Mouse (Mus musculus) kidney, postnatal 25 days (tissue): ENCODE results near the gene Atp10a.

ENCODE experiments used
- DNase-seq, 2 experiments: peaks; one replicate each; pipeline ENCODE4 v3.0.0; 2021; ENCODE audit warnings: mixed read lengths in 2 of 2

The Atp10a gene

DNA sequence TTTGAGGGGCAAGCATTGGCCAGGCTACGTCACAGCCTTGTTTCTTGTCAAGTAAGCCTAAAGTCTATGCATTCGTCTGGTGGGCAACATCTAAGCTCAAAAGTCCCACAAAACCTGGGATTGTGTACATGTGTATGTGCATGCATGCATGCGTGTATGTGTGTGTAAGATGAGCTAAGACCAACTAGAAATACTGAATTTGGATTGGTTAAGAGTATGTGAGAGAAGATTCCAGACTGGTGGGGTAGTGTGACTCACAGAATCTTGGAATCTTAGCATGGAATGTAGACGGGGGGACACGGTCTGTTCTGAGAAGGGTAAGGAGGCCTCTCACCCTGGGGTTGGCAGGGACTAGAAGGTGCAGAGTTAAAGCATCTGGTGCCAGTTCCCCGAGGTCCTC is at the start of gene Atp10a:
Gene Atp10a (plus strand): TSS at position 301 of the 400 bp plus-strand sequence.
- DNase-seq: no peak

DNA sequence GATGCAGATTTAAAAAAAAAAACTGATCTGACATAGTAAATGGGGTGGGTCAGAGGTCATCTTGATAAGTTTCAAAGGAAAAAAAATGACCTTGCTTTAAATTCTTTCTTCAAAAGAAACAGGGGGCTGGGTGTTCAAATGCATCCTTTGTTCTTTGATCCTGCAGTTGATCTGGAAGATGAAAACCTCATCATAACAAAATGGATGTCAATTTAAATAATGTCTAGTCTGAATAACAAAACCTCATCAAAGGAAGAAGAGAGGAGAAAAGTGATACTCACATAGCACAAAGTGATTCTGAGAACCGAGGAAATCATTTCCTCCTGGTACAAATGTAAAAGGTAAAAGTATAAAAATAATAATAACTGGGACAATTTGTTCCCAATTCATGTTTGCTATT is 37.9 kb upstream of the Atp10a start:
- DNase-seq: no peak

GRCm38 (mm10) chr7:58626305-58627155 is 29.4 kb upstream of the Atp10a start:
- DNase-seq: no peak

GRCm38 (mm10) chr7:58627381-58627780 is 28.6 kb upstream of the Atp10a start:
- no peak for DNase-seq

GRCm38 (mm10) chr7:58629233-58629632 is 26.7 kb upstream of the Atp10a start:
- DNase-seq: no peak

DNA sequence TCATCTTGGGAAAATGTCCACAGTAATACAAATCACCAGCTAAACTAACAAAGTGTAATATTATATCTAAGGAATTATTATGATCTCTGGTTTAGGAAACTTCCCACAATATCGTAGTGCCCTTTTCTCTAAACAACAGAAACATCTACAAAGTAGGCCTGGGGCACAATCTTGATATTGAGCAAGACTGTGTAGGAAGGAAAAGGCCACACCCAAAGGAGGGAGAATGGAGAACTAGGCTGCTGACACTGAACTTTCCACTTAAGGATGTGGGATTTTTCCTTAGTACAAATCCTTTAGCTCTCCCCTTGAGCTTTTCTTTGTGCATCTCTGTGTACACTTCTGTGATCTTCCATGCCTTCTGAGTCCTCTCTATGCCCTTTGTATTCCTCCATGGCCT is 22.3 kb upstream of the Atp10a start:
- DNase-seq: no peak

GRCm38 (mm10) chr7:58639676-58640075 is 16.3 kb upstream of the Atp10a start:
- DNase-seq: no peak

DNA sequence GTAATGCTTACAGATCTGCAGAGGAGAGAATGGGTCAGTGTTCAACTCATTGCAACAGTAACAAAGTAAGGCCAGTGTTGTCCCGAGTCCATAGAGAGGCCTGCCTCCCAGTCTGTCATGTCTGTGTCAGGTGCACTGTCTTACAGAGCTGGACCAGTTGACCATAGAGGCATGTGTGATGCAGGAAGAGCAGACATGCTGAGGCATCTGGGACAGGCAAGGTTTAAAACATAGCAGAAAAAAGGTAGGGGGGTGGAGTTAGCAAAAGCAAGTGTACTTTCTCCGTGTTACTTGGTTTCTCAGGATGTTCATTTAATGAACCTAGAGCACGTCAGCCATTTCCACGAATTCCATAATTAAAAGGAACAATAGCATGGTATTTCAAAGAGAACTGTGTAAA is 15.5 kb upstream of the Atp10a start:
- DNase-seq: no peak

DNA sequence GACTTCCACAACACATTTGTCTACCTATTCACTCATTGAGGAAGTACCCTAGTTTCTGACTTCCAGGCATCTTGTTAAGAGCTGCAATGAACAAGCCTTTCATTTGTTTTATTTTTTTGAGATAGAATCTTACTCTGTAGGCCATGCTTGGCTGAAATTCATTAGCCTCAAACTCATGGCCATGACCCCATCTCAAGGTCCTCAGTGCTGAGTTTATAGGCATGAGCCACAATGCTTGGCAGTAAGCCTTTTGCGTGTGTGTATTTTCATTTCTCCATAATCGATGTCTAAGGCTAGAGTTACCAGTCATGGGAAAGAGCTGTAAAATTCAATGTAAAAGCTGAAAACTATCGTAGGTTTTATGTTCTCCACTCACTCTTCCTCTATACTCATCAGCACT is 14.1 kb upstream of the Atp10a start:
- DNase-seq: no peak

GRCm38 (mm10) chr7:58647404-58647803 is 8.6 kb upstream of the Atp10a start:
- no peak for DNase-seq

GRCm38 (mm10) chr7:58657913-58658789 is 2.2 kb downstream of the Atp10a start:
- DNase-seq: peak; percentile 52 to 78

DNA sequence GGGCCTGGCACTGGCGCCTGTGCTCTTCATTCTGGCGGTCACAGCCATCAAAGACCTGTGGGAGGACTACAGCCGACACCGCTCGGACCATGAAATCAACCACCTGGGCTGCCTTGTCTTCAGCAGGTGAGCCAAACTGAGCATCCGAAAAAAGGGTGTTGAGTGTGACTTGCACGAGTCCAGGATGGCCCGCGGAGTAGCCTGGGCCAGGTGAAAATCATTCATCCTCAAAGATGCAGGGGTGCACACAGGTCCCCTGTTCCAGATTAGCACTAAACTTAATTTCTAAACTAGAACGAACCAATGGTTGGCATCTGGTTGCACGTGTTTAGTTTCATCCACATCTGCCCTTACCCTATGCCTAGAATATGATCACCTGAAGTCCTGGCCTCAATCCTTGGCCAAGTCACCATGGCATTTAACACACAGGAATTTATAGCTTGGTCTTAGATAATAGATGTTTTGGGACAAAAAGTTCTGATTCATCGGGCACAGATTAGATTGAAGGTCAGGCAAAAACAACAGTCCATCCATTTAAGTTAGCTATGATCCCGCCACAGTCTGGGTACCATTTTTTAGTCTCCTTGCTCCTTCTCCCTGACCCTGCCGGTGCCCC is 2.9 kb downstream of the Atp10a start:
- DNase-seq: no peak

DNA sequence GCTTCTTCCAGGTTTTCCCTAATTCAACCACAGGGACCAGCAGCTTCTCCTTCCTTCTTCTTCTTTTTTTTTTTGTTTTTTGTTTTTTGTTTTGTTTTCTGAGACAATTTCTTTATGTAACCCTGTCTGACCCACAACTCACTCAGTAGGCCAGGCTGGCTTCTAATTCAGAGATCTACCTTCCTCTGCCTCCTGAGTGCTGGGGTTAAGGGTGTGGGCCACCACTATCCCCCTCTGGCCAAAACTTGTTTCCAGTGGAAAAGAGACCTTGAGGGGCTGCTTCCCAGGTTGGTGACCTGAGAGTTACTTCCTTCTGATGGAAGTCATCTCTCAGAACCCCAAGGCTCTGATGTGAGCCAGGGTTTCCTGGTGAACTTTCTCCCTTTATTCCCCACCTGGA is 4.1 kb downstream of the Atp10a start:
- no peak for DNase-seq

DNA sequence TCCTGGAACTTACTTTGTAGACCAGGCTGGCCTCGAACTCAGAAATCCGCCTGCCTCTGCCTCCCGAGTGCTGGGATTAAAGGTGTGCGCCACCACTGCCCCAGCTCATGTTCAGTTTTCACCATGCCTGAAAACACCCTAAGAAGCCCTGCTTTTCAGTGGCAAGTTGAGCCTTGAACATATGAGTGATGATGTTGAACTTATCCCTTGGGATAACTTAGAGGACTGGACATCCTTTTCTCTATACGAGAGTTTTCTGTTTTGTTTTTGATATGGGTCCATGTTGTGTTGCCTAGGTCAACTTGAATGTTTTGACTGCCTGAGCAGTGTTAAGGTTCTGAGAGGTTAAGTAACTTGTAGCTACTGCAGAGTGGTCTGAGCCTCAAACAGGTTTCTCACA is 4.7 kb downstream of the Atp10a start:
- DNase-seq: no peak

- DNase-seq: no peak
These were observed 5.1 kb downstream of the Atp10a start for GRCm38 (mm10) chr7:58661076-58661475.

DNA sequence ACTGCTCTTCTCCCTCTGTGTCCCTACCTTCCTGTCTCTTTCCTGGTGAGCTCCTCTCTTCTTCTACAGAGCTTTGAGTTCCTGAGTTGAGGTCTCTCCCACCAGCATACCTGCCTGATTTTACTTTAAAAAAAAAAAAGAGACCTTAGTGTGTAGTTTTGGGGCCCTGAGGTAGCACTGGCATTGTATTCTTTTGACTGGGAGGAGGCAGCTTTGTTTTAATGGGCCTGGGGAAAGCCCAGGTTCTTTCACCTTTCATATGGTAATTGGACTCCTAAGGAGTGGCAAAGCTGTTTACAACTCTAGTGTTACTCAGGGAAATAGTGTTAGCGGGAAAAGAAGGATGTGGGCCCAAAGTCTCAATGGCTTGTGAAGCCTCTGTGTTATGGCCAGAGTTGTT is 12.7 kb downstream of the Atp10a start:
- no peak for DNase-seq

- no peak for DNase-seq
These were observed 20.1 kb downstream of the Atp10a start for GRCm38 (mm10) chr7:58676075-58676474.

- no peak for DNase-seq
These were observed 21.3 kb downstream of the Atp10a start for GRCm38 (mm10) chr7:58677111-58677805.

DNA sequence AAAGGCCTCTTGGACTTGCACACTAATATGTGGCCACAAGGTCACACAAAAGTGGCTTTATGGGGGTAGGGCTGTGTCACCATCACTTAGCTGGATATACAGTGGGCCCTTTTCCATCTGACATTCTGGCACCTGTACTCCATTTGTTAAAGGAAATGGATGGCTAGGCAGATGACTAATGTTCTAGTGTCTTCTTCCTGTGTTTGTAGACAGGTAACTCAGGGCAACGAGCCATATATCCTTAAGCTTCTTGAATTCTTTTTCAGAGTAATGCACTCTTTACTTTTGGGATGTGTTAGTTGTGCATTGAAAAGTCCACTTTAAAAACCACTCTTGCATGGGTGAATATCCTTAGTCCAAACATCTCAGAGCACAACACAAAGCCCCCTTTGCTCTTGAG is 30.0 kb downstream of the Atp10a start:
- no peak for DNase-seq

DNA sequence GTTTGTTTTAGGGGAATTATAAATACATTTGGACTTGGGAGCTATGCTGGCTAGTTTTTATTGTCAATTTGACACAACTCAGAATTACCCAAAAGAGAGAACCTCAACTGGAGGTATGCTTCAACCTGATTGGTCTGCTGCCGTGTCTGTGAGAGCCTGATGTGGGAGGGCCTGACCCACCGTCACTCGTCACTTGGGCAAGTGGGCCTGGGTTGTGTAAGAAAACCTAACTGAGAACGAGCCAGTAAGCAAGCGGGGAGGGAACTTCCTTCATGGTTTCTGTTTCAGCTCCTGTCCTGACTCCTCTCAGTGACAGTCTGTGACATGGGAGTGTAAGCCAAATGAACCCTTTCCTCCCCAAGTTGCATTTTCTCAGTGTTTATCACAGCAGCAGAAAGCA is 30.6 kb downstream of the Atp10a start:
- DNase-seq: no peak

DNA sequence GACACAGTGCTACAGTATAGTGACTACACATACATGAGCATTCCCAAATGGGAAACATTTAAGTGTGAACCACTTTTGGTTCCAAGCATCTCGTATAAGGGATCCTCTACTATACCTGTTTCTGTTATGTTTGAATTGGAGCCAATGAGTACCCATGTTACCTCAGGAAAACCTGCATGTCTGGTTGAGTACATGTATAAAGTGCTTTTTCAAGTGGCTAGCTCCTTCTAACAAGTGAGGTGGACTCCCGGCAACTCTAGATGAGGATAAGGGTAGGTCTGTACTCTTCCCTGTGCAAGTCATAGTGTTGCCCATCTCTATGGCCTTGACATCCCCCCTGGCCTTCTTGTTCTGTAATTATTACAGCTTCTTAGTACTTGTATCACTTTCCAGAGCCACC is 31.0 kb downstream of the Atp10a start:
- no peak for DNase-seq

DNA sequence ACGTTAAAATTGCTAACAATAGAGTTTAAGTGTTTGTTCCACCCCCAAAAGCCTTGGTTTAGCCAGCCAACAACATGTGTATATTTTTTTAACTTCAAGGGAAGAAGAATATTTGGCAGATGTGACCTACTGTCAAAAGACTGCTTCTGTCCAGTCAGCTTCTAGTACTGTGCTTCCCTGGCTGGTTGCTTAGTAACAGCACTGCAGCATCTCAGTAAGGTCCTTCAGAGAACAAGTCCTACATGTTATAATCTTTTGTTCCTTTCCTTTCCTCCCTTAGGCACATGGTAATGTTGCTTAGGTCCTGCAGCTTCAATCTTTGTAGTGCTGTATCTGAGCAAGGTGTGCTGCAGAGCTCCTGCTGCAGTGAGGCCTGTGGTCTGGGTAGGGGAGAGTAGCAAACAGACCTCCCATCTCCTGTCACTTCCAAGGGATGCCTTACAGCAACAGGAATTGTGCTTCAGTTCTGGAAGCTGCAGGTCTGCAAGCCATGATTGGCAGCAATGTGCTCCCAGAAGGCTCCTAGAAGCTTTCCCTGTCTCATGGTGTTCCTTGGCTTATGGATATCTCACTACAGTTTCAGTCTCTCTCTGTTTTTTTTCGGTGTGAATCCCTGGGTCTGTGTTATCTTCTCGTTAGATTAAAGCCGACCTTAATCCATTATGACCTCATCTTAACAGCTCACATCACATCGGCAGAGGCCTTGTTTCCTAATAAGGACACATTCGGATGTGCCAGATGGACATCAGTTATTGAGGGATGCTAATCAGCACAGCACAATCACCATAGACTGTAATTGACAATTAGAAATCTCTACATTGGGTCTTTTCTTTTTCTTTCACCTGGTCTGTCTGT is 34.3 kb downstream of the Atp10a start:
- DNase-seq: no peak
